Mouse (Mus musculus) megakaryocyte, embryonic 14.5 days (primary cell): ENCODE results near the gene Flrt3. TPM values are rescaled to one million over a fixed set of nuclear protein-coding genes. Genes with fewer than 3 reads are reported as not detected.

Source experiments
- H3K27me3 ChIP-seq: replicated peaks from 2 replicates; pipeline ENCODE3; 2012; ENCODE audit warnings: inconsistent platforms
- H3K36me3 ChIP-seq: replicated peaks from 2 replicates; pipeline ENCODE3; 2012; ENCODE audit warnings: low read length, inconsistent platforms, mixed read lengths
- H3K4me1 ChIP-seq: 2 replicates; pipeline ENCODE4 v1.6.1; 2012; ENCODE audit warnings: inconsistent platforms
- H3K4me3 ChIP-seq: replicated peaks from 2 replicates; pipeline ENCODE3; 2012; ENCODE audit warnings: moderate library complexity, mild to moderate bottlenecking, inconsistent platforms
- H3K9me3 ChIP-seq: 2 replicates; pipeline ENCODE4 v1.6.1; 2012; ENCODE audit warnings: inconsistent platforms
- FLI1 ChIP-seq: IDR thresholded peaks from 2 replicates; pipeline ENCODE4 v1.6.1; 2012; ENCODE audit warnings: low read length, inconsistent platforms, mixed read lengths
- GATA1 ChIP-seq: IDR thresholded peaks from 3 replicates; pipeline ENCODE4 v1.6.1; 2012; ENCODE audit warnings: mixed read lengths, low read length, inconsistent platforms, borderline replicate concordance
- polyA plus RNA-seq: library from polyadenylated mRNA; stranded (reverse); fragments of >175 nt; gene quantifications from 2 replicates; pipeline ENCODE4 v1.2.3, GENCODE M21; 2012; ENCODE audit warnings: low replicate concordance; ENCODE audit not compliant: insufficient read depth

The Flrt3 gene
- not detected in 2 replicates for polyA plus RNA-seq

DNA sequence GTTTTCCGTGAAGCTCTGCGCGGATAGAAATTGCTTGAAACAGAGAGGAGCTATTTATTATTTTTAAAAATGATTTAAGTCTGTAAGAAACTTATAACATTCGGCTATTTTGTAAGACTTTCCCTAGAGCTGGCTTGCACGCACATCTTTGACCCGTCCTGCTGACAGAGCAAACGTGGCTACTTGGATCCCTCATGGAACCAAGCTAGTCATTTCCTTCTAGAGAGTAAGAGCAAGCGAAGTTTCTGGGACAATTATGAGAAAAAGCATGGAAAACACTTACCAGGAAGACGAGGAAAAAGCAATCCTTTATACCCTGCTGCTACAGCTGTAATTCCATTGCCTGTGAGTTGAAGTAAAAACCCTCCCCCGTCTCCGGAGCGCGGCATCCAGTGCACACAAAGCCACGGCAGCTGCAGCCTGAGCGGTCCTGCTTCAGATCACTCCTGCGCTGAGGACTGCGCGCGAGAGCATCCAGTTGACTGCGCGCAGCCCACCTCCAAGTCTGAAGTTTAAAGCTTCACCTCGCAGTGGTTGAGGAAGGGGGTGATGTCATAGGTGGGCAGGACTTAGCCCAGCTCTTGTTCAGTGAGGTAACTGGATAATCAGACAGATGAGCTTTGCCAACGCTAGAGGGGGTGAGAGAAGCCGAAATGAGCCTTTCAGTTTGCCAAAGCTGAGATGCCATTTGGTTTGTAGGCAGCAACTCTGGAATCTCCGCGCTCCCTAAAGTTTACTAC lies at the start of gene Flrt3:
Flrt3 (minus strand) TSS at position 507 of the 740 bp plus-strand sequence.
- peak within 1 kb of the TSS; percentile 89 for H3K4me3 ChIP-seq

DNA sequence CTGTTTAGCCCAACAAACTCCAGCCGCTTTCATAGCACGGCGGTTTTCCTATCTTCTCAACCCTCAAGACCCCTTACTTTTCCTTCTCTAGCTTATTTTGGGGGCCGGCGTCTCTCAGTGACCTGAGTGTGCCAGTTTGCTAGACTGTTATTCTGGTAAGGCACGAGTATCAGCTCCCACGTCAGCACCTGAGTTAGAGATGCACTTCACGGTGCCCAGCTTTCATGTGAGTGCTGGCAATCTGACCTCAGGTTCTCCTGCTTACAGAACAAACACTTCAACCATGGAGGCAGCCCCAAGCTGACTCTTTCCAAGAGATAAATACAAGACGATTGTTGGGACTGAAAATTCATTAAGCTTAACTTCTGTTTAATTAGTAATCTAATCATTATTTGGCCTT lies 46.1 kb upstream of the Flrt3 start:
- H3K36me3 ChIP-seq, result no peaks in the 10 kb centered on the region
- H3K27me3 ChIP-seq, result no peaks in the 10 kb centered on the region
- H3K4me3 ChIP-seq, result no peak overlapping the region
- H3K9me3 ChIP-seq, result peaks cover 6% of the 10 kb centered on the region; the same call in 1 of the 2 replicates
- H3K4me1 ChIP-seq, result no peaks in the 10 kb centered on the region
- TF ChIP-seq FLI1 (no peak), GATA1 (no peak)

More for the DNA sequence above, at the start of gene Flrt3:
- H3K4me1 ChIP-seq, result peaks cover 14% of the 10 kb centered on the region
- H3K36me3 ChIP-seq, result no peaks in the 10 kb centered on the region
- TF ChIP-seq GATA1 (no peak), FLI1 (no peak)
- peaks cover 18% of the 10 kb centered on the region for H3K27me3 ChIP-seq
- no peaks in the 10 kb centered on the region for H3K9me3 ChIP-seq

DNA sequence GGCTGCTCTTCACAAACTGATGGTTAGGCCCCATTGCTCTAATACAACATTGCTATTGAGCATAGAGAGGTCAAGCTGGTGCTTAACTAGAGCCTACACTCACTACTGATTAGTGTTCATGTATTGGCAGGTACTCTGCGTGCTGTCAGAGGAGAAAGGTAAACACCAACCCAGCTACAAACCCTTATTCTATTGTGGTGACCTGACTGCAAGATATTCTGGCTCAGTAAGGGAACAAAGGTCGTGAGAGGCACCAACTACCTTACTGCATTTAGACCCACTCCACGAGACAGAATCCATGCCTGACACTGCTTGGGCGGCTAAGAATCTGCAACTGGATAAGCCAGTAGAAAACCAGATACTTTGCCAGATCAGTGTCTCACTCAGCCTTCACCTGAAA lies 44.6 kb upstream of the Flrt3 start:
- TF ChIP-seq GATA1, result no peak
- TF ChIP-seq FLI1, result no peak
- no peaks in the 10 kb centered on the region for H3K27me3 ChIP-seq
- H3K4me3 ChIP-seq, result no peak overlapping the region
- no peaks in the 10 kb centered on the region for H3K36me3 ChIP-seq
- no peaks in the 10 kb centered on the region for H3K4me1 ChIP-seq
- peaks cover 8% of the 10 kb centered on the region; the same call in 1 of the 2 replicates for H3K9me3 ChIP-seq

DNA sequence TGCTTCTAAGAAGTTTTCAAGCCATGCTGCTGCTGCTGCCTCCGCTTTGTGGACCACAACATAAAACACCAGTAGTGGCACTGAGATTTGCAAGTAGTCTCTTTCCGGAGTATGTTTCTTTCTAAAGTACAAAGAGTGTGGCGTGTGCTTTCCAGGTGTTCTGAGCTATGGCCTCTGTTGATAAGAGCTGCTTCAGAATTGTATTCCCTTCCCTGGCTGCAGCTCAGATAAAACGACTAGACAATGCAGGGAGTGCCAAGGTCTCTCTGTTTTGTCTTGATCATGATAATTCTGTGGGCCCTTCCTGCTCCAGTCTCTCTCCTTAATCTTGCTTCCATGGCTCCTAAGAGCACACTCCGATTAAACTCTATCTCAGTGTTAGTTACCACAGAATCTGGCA lies 36.3 kb upstream of the Flrt3 start:
- H3K4me3 ChIP-seq, result no peak overlapping the region
- H3K9me3 ChIP-seq, result peaks cover 5% of the 10 kb centered on the region; the same call in 1 of the 2 replicates
- no peaks in the 10 kb centered on the region for H3K4me1 ChIP-seq
- TF ChIP-seq FLI1 (no peak), GATA1 (no peak)
- no peaks in the 10 kb centered on the region for H3K27me3 ChIP-seq
- H3K36me3 ChIP-seq, result no peaks in the 10 kb centered on the region

DNA sequence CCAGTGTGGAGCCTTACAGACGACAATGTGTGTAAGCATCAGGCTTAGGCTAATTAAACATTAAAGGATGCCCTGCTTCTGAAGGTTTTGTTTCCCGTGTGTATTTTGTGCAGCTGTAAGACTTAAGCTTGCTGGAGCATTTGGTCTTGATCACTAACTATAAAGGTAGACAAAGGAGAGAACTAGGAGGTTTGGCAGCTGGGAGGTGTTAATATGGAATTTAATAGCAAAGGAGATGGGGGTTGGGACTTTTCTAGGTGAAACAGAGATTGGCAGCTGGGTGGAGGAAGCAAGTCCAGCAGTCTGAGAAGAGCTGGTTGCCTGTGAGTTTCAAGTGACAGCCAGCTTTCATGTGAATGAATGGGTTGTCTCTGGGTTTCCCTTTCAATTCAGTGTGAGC lies 34.0 kb upstream of the Flrt3 start:
- Histone ChIP-seq H3K27me3 (no peaks in the 10 kb centered on the region), H3K4me1 (no peaks in the 10 kb centered on the region), H3K4me3 (no peak overlapping the region), H3K36me3 (no peaks in the 10 kb centered on the region), H3K9me3 (no peaks in the 10 kb centered on the region)
- no peak for TF ChIP-seq FLI1
- TF ChIP-seq GATA1, result no peak

DNA sequence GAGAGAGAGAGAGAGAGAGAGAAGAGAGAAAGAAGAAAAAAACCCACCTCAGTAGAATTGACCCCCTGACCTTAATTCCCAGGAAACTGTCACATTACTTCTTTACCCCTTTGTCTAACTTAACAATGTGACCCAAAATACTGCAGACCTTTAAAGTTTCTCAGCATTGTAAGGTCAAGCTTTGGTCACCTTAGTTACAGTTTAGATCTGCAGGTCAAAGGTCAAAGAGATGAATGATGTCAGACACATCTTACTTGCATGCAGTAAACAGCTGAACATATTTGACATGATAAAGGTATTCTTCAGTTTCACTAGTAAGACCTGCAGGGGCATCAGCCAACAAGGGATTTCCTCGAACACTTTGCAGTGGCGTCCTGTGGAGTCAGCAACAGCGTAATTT lies 32.9 kb upstream of the Flrt3 start:
- no peaks in the 10 kb centered on the region for H3K27me3 ChIP-seq
- H3K4me1 ChIP-seq, result no peaks in the 10 kb centered on the region
- H3K9me3 ChIP-seq, result no peaks in the 10 kb centered on the region
- no peak for TF ChIP-seq FLI1
- TF ChIP-seq GATA1, result no peak
- no peak overlapping the region for H3K4me3 ChIP-seq
- H3K36me3 ChIP-seq, result no peaks in the 10 kb centered on the region

DNA sequence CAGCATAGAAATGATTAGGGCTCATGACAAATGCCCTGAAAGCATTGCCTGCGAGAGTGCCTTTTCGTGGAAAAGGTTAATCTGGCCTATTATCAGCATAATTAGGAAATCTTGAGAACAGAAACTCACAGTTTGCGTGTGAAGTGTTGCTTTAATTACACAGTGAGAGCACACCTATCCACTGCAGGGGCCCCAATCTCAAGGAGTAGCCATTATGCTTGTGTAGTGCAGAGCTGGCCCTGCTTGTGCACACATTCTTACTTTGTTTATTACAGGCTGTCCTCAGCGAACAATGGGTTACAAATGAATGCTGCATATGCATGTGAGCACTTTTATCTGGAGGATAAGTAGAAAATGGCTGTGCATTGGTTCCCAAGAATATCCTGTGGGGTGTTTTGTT lies 32.1 kb upstream of the Flrt3 start:
- Histone ChIP-seq H3K27me3 (no peaks in the 10 kb centered on the region), H3K36me3 (no peaks in the 10 kb centered on the region), H3K4me1 (no peaks in the 10 kb centered on the region), H3K9me3 (no peaks in the 10 kb centered on the region), H3K4me3 (no peak overlapping the region)
- TF ChIP-seq GATA1 (no peak), FLI1 (no peak)

DNA sequence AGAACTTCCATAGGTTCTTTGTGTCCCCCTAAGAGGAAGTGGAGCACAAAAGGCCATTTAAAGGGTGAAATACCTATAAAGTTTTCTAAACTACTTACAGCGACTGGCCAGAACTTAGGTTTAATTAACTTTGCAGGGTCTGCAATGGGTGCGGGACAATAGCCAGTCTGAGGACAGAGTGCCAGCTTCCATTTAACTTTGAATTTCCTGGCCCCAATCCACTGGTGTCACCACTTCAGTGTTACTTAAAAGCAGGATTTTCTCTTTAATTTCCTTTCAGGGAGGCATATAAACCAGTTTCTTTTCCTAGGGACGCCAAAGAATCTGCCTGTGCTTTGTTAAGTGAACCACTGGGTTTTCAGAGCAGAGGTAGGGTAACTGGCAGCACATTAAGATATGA lies 27.3 kb upstream of the Flrt3 start:
- H3K27me3 ChIP-seq, result no peaks in the 10 kb centered on the region

DNA sequence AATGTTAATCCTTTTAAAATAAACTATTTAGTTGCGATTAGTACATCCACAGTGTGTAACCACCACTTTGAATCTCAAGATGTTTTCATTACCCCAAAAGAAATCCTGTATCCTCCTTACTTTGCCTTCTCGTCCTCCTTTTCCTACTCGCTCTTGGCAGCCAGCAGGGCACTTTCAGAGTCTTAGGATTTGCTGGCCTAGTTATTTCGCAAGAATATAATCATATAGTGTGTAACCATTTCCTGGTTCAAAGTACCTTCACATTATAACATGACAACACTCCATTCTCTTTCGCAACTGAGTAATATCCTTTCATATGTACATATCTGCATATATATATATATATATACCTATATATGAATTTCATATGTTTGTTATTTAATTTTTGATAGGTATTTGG lies 22.6 kb upstream of the Flrt3 start:
- no peaks in the 10 kb centered on the region for H3K27me3 ChIP-seq
- H3K36me3 ChIP-seq, result no peaks in the 10 kb centered on the region
- H3K9me3 ChIP-seq, result no peaks in the 10 kb centered on the region
- no peaks in the 10 kb centered on the region for H3K4me1 ChIP-seq
- TF ChIP-seq FLI1 (no peak), GATA1 (no peak)
- no peak overlapping the region for H3K4me3 ChIP-seq

More for the DNA sequence above, 27.3 kb upstream of the Flrt3 start:
- no peaks in the 10 kb centered on the region for H3K36me3 ChIP-seq
- H3K9me3 ChIP-seq, result no peaks in the 10 kb centered on the region
- no peaks in the 10 kb centered on the region for H3K4me1 ChIP-seq
- no peak for TF ChIP-seq GATA1
- TF ChIP-seq FLI1, result no peak
- no peak overlapping the region for H3K4me3 ChIP-seq

DNA sequence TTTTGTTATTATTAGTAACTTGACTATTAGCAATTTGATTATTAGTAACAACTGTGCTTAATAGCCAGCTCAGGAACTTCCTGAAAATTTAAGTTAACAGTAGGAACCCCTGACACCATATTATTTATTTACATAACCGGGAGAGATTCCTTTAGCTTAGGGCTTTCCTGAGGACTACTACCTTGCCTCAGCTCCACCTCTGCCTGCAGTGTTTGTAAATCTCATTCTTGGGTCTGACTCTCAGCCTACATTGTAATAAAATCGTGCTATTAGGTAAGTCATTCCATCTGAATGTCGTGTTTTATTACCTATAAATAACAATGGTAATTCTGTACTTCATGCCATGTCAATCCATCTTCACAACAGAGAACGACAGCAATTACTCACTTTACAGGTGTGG lies 21.2 kb upstream of the Flrt3 start:
- Histone ChIP-seq H3K9me3 (no peaks in the 10 kb centered on the region), H3K4me3 (no peak overlapping the region), H3K27me3 (no peaks in the 10 kb centered on the region), H3K4me1 (no peaks in the 10 kb centered on the region), H3K36me3 (no peaks in the 10 kb centered on the region)
- TF ChIP-seq FLI1 (no peak), GATA1 (no peak)
